Mouse (Mus musculus) heart, postnatal 0 days (tissue): Measurements from ENCODE around the gene Cbx6. TPM values are rescaled to one million over a fixed set of nuclear protein-coding genes. Genes with fewer than 3 reads are reported as not detected.

Experiments used
- ATAC-seq: fragments of 200-750 bp; cut with Nextera tagmentation; 2 replicates; pipeline ENCODE4 v1.8.0; 2017; ENCODE audit warnings: low read depth, moderate number of reproducible peaks, moderate library complexity; ENCODE audit not compliant: insufficient read depth
- DNase-seq: peaks from one replicate; pipeline ENCODE4 v3.0.0-alpha.2; 2016; ENCODE audit warnings: low spot score
- H3K27ac ChIP-seq: fragments of 300-500 bp; sonication (generic); 2 replicates; pipeline ENCODE4 v1.5.1; 2014; ENCODE audit warnings: low read depth, mild to moderate bottlenecking
- H3K27me3 ChIP-seq: fragments of 300-500 bp; sonication (generic); 2 replicates; pipeline ENCODE4 v1.6.1; 2014; ENCODE audit warnings: low read length, mixed read lengths; ENCODE audit not compliant: control insufficient read depth, insufficient read depth
- H3K36me3 ChIP-seq: fragments of 300-500 bp; sonication (generic); replicated peaks from 2 replicates; pipeline ENCODE4 v1.6.1; 2014; ENCODE audit warnings: low read length, mixed read lengths; ENCODE audit not compliant: control insufficient read depth, insufficient read depth
- H3K4me1 ChIP-seq: fragments of 300-500 bp; sonication (generic); 2 replicates; pipeline ENCODE4 v1.6.1; 2014; ENCODE audit warnings: antibody characterized with exemption; ENCODE audit not compliant: control insufficient read depth, insufficient read depth
- H3K4me2 ChIP-seq: fragments of 300-500 bp; sonication (generic); 2 replicates; pipeline ENCODE4 v1.6.1; 2014; ENCODE audit warnings: low read depth, mild to moderate bottlenecking, low read length, moderate library complexity
- H3K4me3 ChIP-seq: fragments of 300-500 bp; sonication (generic); 2 replicates; pipeline ENCODE4 v1.5.1; 2014; ENCODE audit warnings: low read depth, low read length
- H3K9ac ChIP-seq: fragments of 300-500 bp; sonication (generic); replicated peaks from 2 replicates; pipeline ENCODE4 v1.6.1; 2014; ENCODE audit warnings: low read depth, low read length, mixed read lengths
- H3K9me3 ChIP-seq: fragments of 300-500 bp; sonication (generic); replicated peaks from 2 replicates; pipeline ENCODE4 v1.6.1; 2016; ENCODE audit warnings: low read length; ENCODE audit not compliant: control insufficient read depth
- CTCF ChIP-seq: IDR thresholded peaks from 2 replicates; pipeline ENCODE4 v1.5.1; 2016; ENCODE audit warnings: antibody characterized with exemption, control low read depth, low read depth
- EP300 ChIP-seq: IDR thresholded peaks from 2 replicates; pipeline ENCODE4 v1.6.1; 2016; ENCODE audit warnings: antibody characterized with exemption, low read depth
- WGBS: fragments of 180-500 bp; shearing (Covaris S2); extraction: QIAGEN DNeasy Blood & Tissue Kit; methylation state at CpG from one replicate; pipeline ENCODE4 v1.1.7; 2014; 5-methylcytosine and 5-hydroxymethylcytosine counted together
- polyA plus RNA-seq: library from polyadenylated mRNA; unstranded; fragments of >200 nt; fragmentation: Nextera tagmentation; extraction: Ambion mirVana; gene quantifications from 2 replicates; pipeline ENCODE4 v1.2.1, GENCODE M21; 2015
- total RNA-seq: library from RNA; depleted of rRNA; stranded (reverse); fragments of >200 nt; gene quantifications from 2 replicates; pipeline ENCODE4 v1.2.3, GENCODE M21; 2014; ENCODE audit warnings: low replicate concordance; rRNA removed

Gene Cbx6
- total and polyA plus RNA-seq, 2 experiments from 2014 or later = 24.9 to 51.8 TPM

GRCm38 (mm10) chr15:79777749-79778148 lies 56.7 kb downstream of the Cbx6 start, which contains the start of gene Dnal4:
Gene Dnal4, minus strand, starts transcription at chr15:79777849.
- TF ChIP-seq EP300 = no peak
- Histone ChIP-seq H3K36me3 (no peaks in the 10 kb centered on the region), H3K4me3 (no peak within 1 kb of the TSS), H3K4me1 (peaks cover 10% of the 10 kb centered on the region; the same call in 1 of the 2 replicates), H3K27me3 (no peaks in the 10 kb centered on the region), H3K9me3 (no peaks in the 10 kb centered on the region), H3K9ac (no peak within 1 kb of the TSS), H3K27ac (no peak within 1 kb of the TSS), H3K4me2 (no peak within 1 kb of the TSS)
- no peak for DNase-seq
- ATAC-seq = no peak

- no peaks in the 10 kb centered on the region for H3K9me3 ChIP-seq
- WGBS = 46% methylated on average over 7 of the region's 7 CpGs
- no peak overlapping the region for H3K9ac ChIP-seq
- H3K4me2 ChIP-seq = no peak overlapping the region
- TF ChIP-seq EP300 = no peak
- TF ChIP-seq CTCF = no peak
- DNase-seq (no peak), ATAC-seq (no peak)
- no peak overlapping the region for H3K4me3 ChIP-seq
- H3K27me3 ChIP-seq = no peaks in the 10 kb centered on the region
- no peaks in the 10 kb centered on the region for H3K36me3 ChIP-seq
- H3K4me1 ChIP-seq = peaks cover 18% of the 10 kb centered on the region
- no peak overlapping the region for H3K27ac ChIP-seq
Observed at GRCm38 (mm10) chr15:79775662-79776061, 58.8 kb downstream of the Cbx6 start.

- Histone ChIP-seq H3K4me1 (peaks cover 31% of the 10 kb centered on the region), H3K9me3 (no peaks in the 10 kb centered on the region), H3K27ac (peak overlapping the region; percentile 77), H3K4me3 (peak overlapping the region; percentile 83), H3K36me3 (no peaks in the 10 kb centered on the region), H3K27me3 (no peaks in the 10 kb centered on the region), H3K4me2 (peak overlapping the region; percentile 83), H3K9ac (peak overlapping the region; percentile 69)
- no peak for TF ChIP-seq EP300
- no peak for TF ChIP-seq CTCF
- peak; percentile 99 for DNase-seq
- under 1% methylated on average over 50 of the region's 50 CpGs for WGBS
- ATAC-seq = peak; percentile 99
Observed at GRCm38 (mm10) chr15:79774117-79775027, 60.1 kb downstream of the Cbx6 start.

Other genes starting within 250 kb of the Cbx6 start
- gene Dmc1, start 229.6 kb downstream of the Cbx6 start, total RNA-seq = 1.0 and 2.6 TPM in 2 replicates
- 0.74 and 0.84 TPM in 2 replicates for gene Dmc1, start 229.6 kb downstream of the Cbx6 start, polyA plus RNA-seq
- gene Fam227a, start 175.7 kb downstream of the Cbx6 start, total RNA-seq = 1.7 and 1.9 TPM in 2 replicates
- 0.31 and 0.48 TPM in 2 replicates for gene Fam227a, start 175.7 kb downstream of the Cbx6 start, polyA plus RNA-seq
- gene Cby1, start 175.5 kb downstream of the Cbx6 start, total RNA-seq = 31.9 and 35.1 TPM in 2 replicates
- 53.8 and 55.9 TPM in 2 replicates for gene Cby1, start 175.5 kb downstream of the Cbx6 start, polyA plus RNA-seq
- 208 and 280 TPM in 2 replicates for gene Tomm22, start 163.8 kb downstream of the Cbx6 start, total RNA-seq
- gene Tomm22, start 163.8 kb downstream of the Cbx6 start, polyA plus RNA-seq = 273 and 276 TPM in 2 replicates
- 38.4 and 60.6 TPM in 2 replicates for gene Josd1, start 146.8 kb downstream of the Cbx6 start, total RNA-seq
- gene Josd1, start 146.8 kb downstream of the Cbx6 start, polyA plus RNA-seq = 17.3 and 17.8 TPM in 2 replicates
- 34.3 and 39.9 TPM in 2 replicates for gene Gtpbp1, start 143.8 kb downstream of the Cbx6 start, total RNA-seq
- 18.0 and 20.6 TPM in 2 replicates for gene Gtpbp1, start 143.8 kb downstream of the Cbx6 start, polyA plus RNA-seq
- gene Sun2, start 92.2 kb downstream of the Cbx6 start, total RNA-seq = 71.6 and 120 TPM in 2 replicates
- gene Sun2, start 92.2 kb downstream of the Cbx6 start, polyA plus RNA-seq = 3.6 and 4.0 TPM in 2 replicates
- 25.9 and 35.5 TPM in 2 replicates for gene Dnal4, start 56.8 kb downstream of the Cbx6 start, total RNA-seq
- 35.5 and 38.9 TPM in 2 replicates for gene Dnal4, start 56.8 kb downstream of the Cbx6 start, polyA plus RNA-seq
- 10.8 and 13.7 TPM in 2 replicates for gene Nptxr, start 29.9 kb downstream of the Cbx6 start, total RNA-seq
- 0.84 and 1.00 TPM in 2 replicates for gene Nptxr, start 29.9 kb downstream of the Cbx6 start, polyA plus RNA-seq
- gene Npcd, start 451 bp downstream of the Cbx6 start, total RNA-seq = 1.9 and 8.7 TPM in 2 replicates
- not detected in 2 replicates for gene Npcd, start 451 bp downstream of the Cbx6 start, polyA plus RNA-seq
- gene Apobec3, start 57.0 kb upstream of the Cbx6 start, total RNA-seq = 2.3 and 5.1 TPM in 2 replicates
- 6.3 and 6.6 TPM in 2 replicates for gene Apobec3, start 57.0 kb upstream of the Cbx6 start, polyA plus RNA-seq
- gene Cbx7, start 136.4 kb upstream of the Cbx6 start, total RNA-seq = 0.50 and 2.1 TPM in 2 replicates
- gene Cbx7, start 136.4 kb upstream of the Cbx6 start, polyA plus RNA-seq = 0.82 and 1.0 TPM in 2 replicates
- gene Pdgfb, start 180.3 kb upstream of the Cbx6 start, total RNA-seq = 32.2 and 33.7 TPM in 2 replicates
- 3.3 and 3.5 TPM in 2 replicates for gene Pdgfb, start 180.3 kb upstream of the Cbx6 start, polyA plus RNA-seq